In genomic region chr15:59731129-59731528, GRCm38 (mm10) we compare ENCODE assay signal across 27 mouse cellular contexts.
A peak's percentile ranks its signal among the peaks of the same experiment; 100 is the strongest.
DNase-seq lines count a peak whose midpoint lies in the region; ATAC-seq and TF ChIP-seq lines count a peak whose summit lies in the region.
"Had no signal": no experiment of that assay in that cellular context is flagged by ENCODE, and none has a peak within 500 bp of the region (broad histone marks: within the 10 kb centered on the region; RNA-seq: fewer than 3 reads in every experiment).

No protein-coding gene starts in this region.

- H3K79me3 ChIP-seq in C2C12 (ENCODE audit: low read depth): no peaks in the 10 kb centered on the region

- no peak overlapping the region for H3K4me2 ChIP-seq in forebrain, embryonic 12.5 days
- H3K4me2 ChIP-seq: hindbrain, embryonic 13.5 days; intestine, embryonic 15.5 days; limb, embryonic 12.5 days; liver, embryonic 12.5 days had no signal

- H3K27me3 ChIP-seq in C2C12 (ENCODE audit: control insufficient read depth, insufficient read depth, insufficient read length) (no peaks in the 10 kb centered on the region), Patski (no peaks in the 10 kb centered on the region)
- H3K27me3 ChIP-seq in forebrain, embryonic 12.5 days: no peaks in the 10 kb centered on the region
- H3K27me3 ChIP-seq: hindbrain, embryonic 13.5 days; intestine, embryonic 15.5 days; limb, embryonic 12.5 days; liver, embryonic 12.5 days had no signal

- no peak overlapping the region for H3ac ChIP-seq in C2C12 (ENCODE audit: control insufficient read depth, insufficient read length, low read depth)

- intact Hi-C loops in left cerebral cortex, adult 2 months (cut with DNase I): no loop called here

- H3K36me3 ChIP-seq in C2C12 (ENCODE audit: control insufficient read depth, insufficient read depth): no peaks in the 10 kb centered on the region
- H3K36me3 ChIP-seq in forebrain, embryonic 12.5 days (replicated peaks): no peaks in the 10 kb centered on the region
- H3K36me3 ChIP-seq: embryonic facial prominence, embryonic 10.5 days; forebrain, embryonic 10.5 days; hindbrain, embryonic 13.5 days; intestine, embryonic 15.5 days; limb, embryonic 12.5 days; liver, embryonic 12.5 days; midbrain, embryonic 10.5 days had no signal

- TF ChIP-seq CTCF in C2C12 (IDR thresholded peaks at IDR 0.05; ENCODE audit: control insufficient read depth, insufficient read depth, insufficient read length) (no peak), Patski (IDR thresholded peaks at IDR 0.05) (no peak)
- no peak for TF ChIP-seq CTCF in left cerebral cortex, adult 2 months (IDR thresholded peaks at IDR 0.05)

- no peaks in the 10 kb centered on the region for H3K79me2 ChIP-seq in C2C12 (ENCODE audit: control insufficient read depth, insufficient read depth)

- CTCF ChIA-PET in Patski (lab: Charles Lee): interaction anchor here (0.9 to 1.0 kb wide), 2 partner anchors 10 to 95 kb away, joined by 3 read pairs; no protein-coding TSS in a partner anchor

- POLR2A ChIA-PET in Patski (lab: Charles Lee): interaction anchor here (0.7 kb wide), 2 partner anchors 19 to 25 kb away, joined by 5 read pairs; no protein-coding TSS in a partner anchor

- ATAC-seq in Patski: peak; percentile 49
- ATAC-seq in forebrain, embryonic 12.5 days (ENCODE audit: low FRiP score): no peak
- ATAC-seq: forebrain, postnatal 0 days; intestine, embryonic 15.5 days; liver, embryonic 12.5 days; midbrain, embryonic 16.5 days had no signal

- H3K27ac ChIP-seq in left cerebral cortex, adult 2 months: no peak overlapping the region
- H3K27ac ChIP-seq in forebrain, embryonic 12.5 days: no peak overlapping the region
- H3K27ac ChIP-seq: embryonic facial prominence, embryonic 10.5 days; forebrain, embryonic 10.5 days; heart, adult 2 months; hindbrain, embryonic 13.5 days; intestine, embryonic 15.5 days; limb, embryonic 12.5 days; liver, embryonic 12.5 days; midbrain, embryonic 10.5 days had no signal

- H3K4me1 ChIP-seq in forebrain, embryonic 12.5 days: no peaks in the 10 kb centered on the region
- H3K4me1 ChIP-seq: forebrain, embryonic 10.5 days; hindbrain, embryonic 13.5 days; intestine, embryonic 15.5 days; midbrain, embryonic 10.5 days had no signal

- H3K9ac ChIP-seq in forebrain, embryonic 12.5 days: no peak overlapping the region
- H3K9ac ChIP-seq: forebrain, postnatal 0 days; hindbrain, embryonic 13.5 days; intestine, embryonic 15.5 days; limb, embryonic 12.5 days; liver, embryonic 12.5 days had no signal

- in situ Hi-C loops in Patski (cut with MboI; ENCODE audit: low pct_unique_long_range_greater_than_20kb): no loop called here

- 85% methylated on average over 8 of the region's 8 CpGs for WGBS in forebrain, embryonic 12.5 days

- H3K4me3 ChIP-seq in C2C12 (ENCODE audit: insufficient read depth, poor library complexity, severe bottlenecking): no peak overlapping the region
- no peak overlapping the region for H3K4me3 ChIP-seq in left cerebral cortex, adult 2 months
- no peak overlapping the region for H3K4me3 ChIP-seq in forebrain, embryonic 12.5 days (replicated peaks)
- H3K4me3 ChIP-seq: embryonic facial prominence, embryonic 10.5 days; forebrain, embryonic 10.5 days; heart, adult 2 months; hindbrain, embryonic 13.5 days; intestine, embryonic 15.5 days; limb, embryonic 12.5 days; liver, embryonic 12.5 days; midbrain, embryonic 10.5 days had no signal

- no peaks in the 10 kb centered on the region for H3K9me3 ChIP-seq in forebrain, embryonic 12.5 days
- H3K9me3 ChIP-seq: embryonic facial prominence, embryonic 10.5 days; forebrain, embryonic 10.5 days; hindbrain, embryonic 13.5 days; intestine, embryonic 15.5 days; limb, embryonic 12.5 days; liver, embryonic 12.5 days; midbrain, embryonic 10.5 days had no signal

- DNase-seq in 3134 (ENCODE audit: extremely low read depth, insufficient read length, low spot score) (peak; percentile 71), Patski (ENCODE audit: low read depth, low spot score) (no peak)
- DNase-seq in induced T-regulatory cell, adult 2 months (ENCODE audit: low read depth): peak; percentile 95
- DNase-seq in left cerebral cortex, adult 2 months (ENCODE audit: extremely low spot score in 1 of 2, low spot score in 2 of 2): no peak
- no peak for DNase-seq in kidney, adult 9 months
- DNase-seq: adrenal gland, postnatal 36 days; cerebellum, adult 9-10 months; forebrain, postnatal 0 days; gastrocnemius, postnatal 14 days; heart, adult 2 months; heart, postnatal 36 days; kidney, adult 8-10 months; kidney, postnatal 14 days; lung, adult 18-20 months; lung, postnatal 10 days; right cerebral cortex, postnatal 25 days; spleen, adult 18-20 months had no signal

TF ChIP-seq in C2C12, 6 proteins besides CTCF, POLR2A, EP300 and RAD21:
- no peak for TF ChIP-seq MYOG (IDR thresholded peaks at IDR 0.05; ENCODE audit: control insufficient read depth, extremely low read depth, insufficient read length)
- peak; percentile 55 for TF ChIP-seq FOSL1 (IDR thresholded peaks at IDR 0.05; ENCODE audit: insufficient read depth, low read length, poor library complexity, severe bottlenecking)

Comparison
In these comparisons a context has a peak if more than half of its experiments do, and no peak if none do; other contexts are left out.
1. DNase-seq: peak in 3134 (single experiment) and induced T-regulatory cell, adult 2 months (single experiment); none in Patski (single experiment), left cerebral cortex, adult 2 months (0 of 2) and kidney, adult 9 months (single experiment).